Mouse (Mus musculus) MEL (cell line): Measurements from ENCODE around the gene Xbp1. TPM values are rescaled to one million over a fixed set of nuclear protein-coding genes. Genes with fewer than 3 reads are reported as not detected.

ENCODE experiments used
- DNase-seq: peaks from one replicate; pipeline ENCODE4 v3.0.0; 2011; ENCODE audit warnings: low read depth, low spot score
- H3K27ac ChIP-seq: 2 replicates; pipeline ENCODE4 v1.5.1; 2012; ENCODE audit warnings: low read depth, mild to moderate bottlenecking, control low read depth, low read length, moderate library complexity; ENCODE audit not compliant: control insufficient read depth
- H3K27me3 ChIP-seq, 2 experiments: fragments of 150-350 bp in 1 of 2; sonication (generic) in 1 of 2; 2 replicates each; pipeline ENCODE4 v1.6.1; 2012; ENCODE audit warnings: low read length in 2 of 2, mild to moderate bottlenecking in 2 of 2, improper control_type of control experiment in 1 of 2, moderate library complexity in 1 of 2; ENCODE audit not compliant: insufficient read depth in 2 of 2, control insufficient read depth in 1 of 2
- H3K36me3 ChIP-seq, 2 experiments: 2 replicates each; pipeline ENCODE4 v1.6.1; 2012 to 2014; ENCODE audit warnings: low read length in 2 of 2, improper control_type of control experiment in 1 of 2, inconsistent platforms in 1 of 2, mild to moderate bottlenecking in 1 of 2; ENCODE audit not compliant: insufficient read depth in 2 of 2, control insufficient read depth in 1 of 2
- H3K4me1 ChIP-seq, 2 experiments: fragments of 150-350 bp in 1 of 2; sonication (generic) in 1 of 2; 2 replicates each; pipeline ENCODE4 v1.6.1; 2012; ENCODE audit warnings: low read length in 2 of 2, improper control_type of control experiment in 1 of 2, mild to moderate bottlenecking in 1 of 2; ENCODE audit not compliant: insufficient read depth in 2 of 2, control insufficient read depth in 1 of 2
- H3K4me3 ChIP-seq, 2 experiments: fragments of 150-350 bp in 1 of 2; sonication (generic) in 1 of 2; 2 replicates each; pipeline ENCODE4 v1.5.1; 2012; ENCODE audit warnings: low read depth in 2 of 2, low read length in 2 of 2, mild to moderate bottlenecking in 2 of 2, moderate library complexity in 2 of 2, control low read depth in 1 of 2, improper control_type of control experiment in 1 of 2; ENCODE audit not compliant: control insufficient read depth in 1 of 2, insufficient read depth in 1 of 2
- H3K79me2 ChIP-seq: 2 replicates; pipeline ENCODE4 v1.6.1; 2012; ENCODE audit warnings: mild to moderate bottlenecking, low read length, moderate library complexity; ENCODE audit not compliant: control insufficient read depth, poor library complexity, insufficient read depth
- H3K9ac ChIP-seq: 2 replicates; pipeline ENCODE4 v1.6.1; 2012; ENCODE audit warnings: low read depth, mild to moderate bottlenecking, control low read depth, low read length, moderate library complexity; ENCODE audit not compliant: control insufficient read depth, poor library complexity, severe bottlenecking
- H3K9me3 ChIP-seq: fragments of 150-350 bp; sonication (generic); replicated peaks from 2 replicates; pipeline ENCODE4 v1.6.1; 2012; ENCODE audit warnings: mild to moderate bottlenecking, low read length, improper control_type of control experiment, moderate library complexity; ENCODE audit not compliant: insufficient read depth
- CHD1 ChIP-seq: IDR thresholded peaks from 2 replicates; pipeline ENCODE4 v1.6.1; 2012; ENCODE audit warnings: low read depth, mild to moderate bottlenecking, inconsistent platforms, low read length, improper control_type of control experiment
- CHD2 ChIP-seq: IDR thresholded peaks from 2 replicates; pipeline ENCODE4 v1.6.1; 2011; ENCODE audit warnings: low read length, improper control_type of control experiment
- CTCF ChIP-seq, 3 experiments: IDR thresholded peaks in 2 of 3; conservative IDR thresholded peaks in 1 of 3; 2 replicates each; pipeline ENCODE4 v1.5.1; 2011 to 2012; ENCODE audit warnings: low read length in 3 of 3, low read depth in 2 of 3, mild to moderate bottlenecking in 2 of 3, improper control_type of control experiment in 1 of 3, inconsistent platforms in 1 of 3, mixed read lengths in 1 of 3, moderate library complexity in 1 of 3; ENCODE audit not compliant: control insufficient read depth in 1 of 3, insufficient read depth in 1 of 3, poor library complexity in 1 of 3, severe bottlenecking in 1 of 3
- E2F4 ChIP-seq: IDR thresholded peaks from 2 replicates; pipeline ENCODE4 v1.6.1; 2011; ENCODE audit warnings: low read depth, low read length, improper control_type of control experiment, borderline replicate concordance
- ELF1 ChIP-seq: IDR thresholded peaks from 2 replicates; pipeline ENCODE4 v1.6.1; 2014; ENCODE audit warnings: low read depth, mild to moderate bottlenecking, inconsistent platforms, low read length, improper control_type of control experiment, moderate library complexity
- EP300 ChIP-seq, 2 experiments: IDR thresholded peaks; 2 replicates each; pipeline ENCODE4 v1.6.1; 2011; ENCODE audit warnings: improper control_type of control experiment in 2 of 2, low read length in 2 of 2, low read depth in 1 of 2, mild to moderate bottlenecking in 1 of 2
- ETS1 ChIP-seq: IDR thresholded peaks from 2 replicates; pipeline ENCODE4 v1.6.1; 2012; ENCODE audit warnings: low read depth, mild to moderate bottlenecking, inconsistent platforms, low read length, improper control_type of control experiment, moderate library complexity
- GABPA ChIP-seq: IDR thresholded peaks from 2 replicates; pipeline ENCODE4 v1.6.1; 2012; ENCODE audit warnings: low read depth, mild to moderate bottlenecking, inconsistent platforms, low read length, improper control_type of control experiment, moderate library complexity
- GATA1 ChIP-seq: IDR thresholded peaks from 2 replicates; pipeline ENCODE4 v1.6.1; 2011; ENCODE audit warnings: low read depth, low read length, improper control_type of control experiment
- JUND ChIP-seq: IDR thresholded peaks from 2 replicates; pipeline ENCODE4 v1.6.1; 2011; ENCODE audit warnings: low read depth, mild to moderate bottlenecking, improper control_type of control experiment, low read length
- KAT2A ChIP-seq: conservative IDR thresholded peaks from 2 replicates; pipeline ENCODE4 v1.6.1; 2012; ENCODE audit warnings: low read depth, low read length, improper control_type of control experiment, inconsistent platforms
- MAFK ChIP-seq: IDR thresholded peaks from 2 replicates; pipeline ENCODE4 v1.6.1; 2011; ENCODE audit warnings: low read depth, mild to moderate bottlenecking, low read length, improper control_type of control experiment, borderline replicate concordance
- MAZ ChIP-seq: IDR thresholded peaks from 2 replicates; pipeline ENCODE4 v1.6.1; 2012; ENCODE audit warnings: low read depth, mild to moderate bottlenecking, inconsistent platforms, low read length, improper control_type of control experiment
- MXI1 ChIP-seq: IDR thresholded peaks from 2 replicates; pipeline ENCODE4 v1.6.1; 2011; ENCODE audit warnings: mild to moderate bottlenecking, low read depth, low read length, improper control_type of control experiment
- MYC ChIP-seq: IDR thresholded peaks from 2 replicates; pipeline ENCODE4 v1.6.1; 2011; ENCODE audit warnings: low read depth, mild to moderate bottlenecking, low read length, improper control_type of control experiment, moderate library complexity
- NRF1 ChIP-seq: IDR thresholded peaks from 2 replicates; pipeline ENCODE4 v1.6.1; 2014; ENCODE audit warnings: low read depth, mild to moderate bottlenecking, inconsistent platforms, low read length, improper control_type of control experiment, moderate library complexity; ENCODE audit not compliant: poor library complexity, insufficient read depth, severe bottlenecking
- POLR2A ChIP-seq, 2 experiments: IDR thresholded peaks; 2 replicates each; pipeline ENCODE4 v1.6.1; 2011 to 2012; ENCODE audit warnings: low read length in 2 of 2, mild to moderate bottlenecking in 2 of 2, control low read depth in 1 of 2, improper control_type of control experiment in 1 of 2, low read depth in 1 of 2, moderate library complexity in 1 of 2; ENCODE audit not compliant: control insufficient read depth in 1 of 2, insufficient read depth in 1 of 2, poor library complexity in 1 of 2
- POLR2AphosphoS2 ChIP-seq: IDR thresholded peaks from 2 replicates; pipeline ENCODE4 v1.6.1; 2011; ENCODE audit warnings: low read length, improper control_type of control experiment
- POLR2AphosphoS5 ChIP-seq: IDR thresholded peaks from 2 replicates; pipeline ENCODE4 v1.6.1; 2012; ENCODE audit warnings: low read depth, borderline replicate concordance, mild to moderate bottlenecking, inconsistent platforms, low read length, moderate library complexity, mixed read lengths
- RAD21 ChIP-seq: IDR thresholded peaks from 2 replicates; pipeline ENCODE4 v1.6.1; 2011; ENCODE audit warnings: mild to moderate bottlenecking, low read depth, low read length, improper control_type of control experiment
- RCOR1 ChIP-seq: IDR thresholded peaks from 2 replicates; pipeline ENCODE4 v1.6.1; 2012; ENCODE audit warnings: low read depth, mild to moderate bottlenecking, inconsistent platforms, low read length, improper control_type of control experiment
- SMC3 ChIP-seq: IDR thresholded peaks from 2 replicates; pipeline ENCODE4 v1.6.1; 2011; ENCODE audit warnings: low read depth, low read length, improper control_type of control experiment
- TAL1 ChIP-seq: IDR thresholded peaks from 2 replicates; pipeline ENCODE4 v1.6.1; 2012; ENCODE audit warnings: mild to moderate bottlenecking, inconsistent platforms, low read length, moderate library complexity, mixed read lengths
- TBP ChIP-seq: IDR thresholded peaks from 2 replicates; pipeline ENCODE4 v1.8.0; 2011; ENCODE audit warnings: low read depth, low read length, improper control_type of control experiment
- UBTF ChIP-seq: IDR thresholded peaks from 2 replicates; pipeline ENCODE4 v1.6.1; 2012; ENCODE audit warnings: low read depth, mild to moderate bottlenecking, inconsistent platforms, low read length, improper control_type of control experiment, moderate library complexity, borderline replicate concordance; ENCODE audit not compliant: insufficient read depth
- USF1 ChIP-seq: IDR thresholded peaks from 2 replicates; pipeline ENCODE4 v1.6.1; 2014; ENCODE audit warnings: low read depth, mild to moderate bottlenecking, inconsistent platforms, low read length, improper control_type of control experiment, moderate library complexity
- USF2 ChIP-seq, 2 experiments: IDR thresholded peaks; 2 replicates each; pipeline ENCODE4 v1.6.1; 2011 to 2012; ENCODE audit warnings: improper control_type of control experiment in 2 of 2, low read length in 2 of 2, borderline replicate concordance in 1 of 2, inconsistent platforms in 1 of 2, low read depth in 1 of 2, mild to moderate bottlenecking in 1 of 2; ENCODE audit not compliant: insufficient read depth in 1 of 2
- polyA plus RNA-seq, 2 experiments: library from polyadenylated mRNA; stranded (reverse) in 1 of 2; unstranded in 1 of 2; fragments of >175 nt in 1 of 2; fragments of >200 nt in 1 of 2; gene quantifications; 2 replicates each; pipeline versions ENCODE4 v1.2.1 to v1.2.4; 2012; ENCODE audit warnings: low replicate concordance in 2 of 2, low read depth in 1 of 2; ENCODE audit not compliant: insufficient read length in 2 of 2, insufficient read depth in 1 of 2, missing spikeins in 1 of 2
- total RNA-seq: library from RNA; depleted of rRNA; stranded (reverse); fragments of 300-350 nt; gene quantifications from 2 replicates; pipeline ENCODE4 v1.2.3, GENCODE M21; 2012

The Xbp1 gene
- total and polyA plus RNA-seq, 3 experiments = 81.8 to 101 TPM; not detected in 1

- TF ChIP-seq CHD2 (peak; percentile 50; the same call in 1 of the 2 replicates), MAFK (peak; percentile 52; the same call in 1 of the 2 replicates), UBTF (no peak), POLR2AphosphoS2 (no peak), CTCF (IDR thresholded peaks at IDR 0.05 in 2 of 3, conservative IDR thresholded peaks at IDR 0.05 in 1 of 3; ENCODE audit: control insufficient read depth in 1 of 3, insufficient read depth in 1 of 3, low read depth in 2 of 3, low read length in 3 of 3, poor library complexity in 1 of 3, severe bottlenecking in 1 of 3) (0 out of 6 replicates have a peak, but pooled peaks of 1 of the 3 experiments have one; percentile 0), SMC3 (no peak), ETS1 (peak; percentile 94), EP300 (IDR thresholded peaks at IDR 0.05; ENCODE audit: low read depth in 1 of 2, low read length in 2 of 2) (peak; percentile 97 to 99), GATA1 (peak; percentile 96), GABPA (no peak), CHD1 (0 out of 2 replicates have a peak, but pooled peaks have one; percentile 23)
Observed at GRCm38 (mm10) chr11:5568082-5568481, 47.6 kb downstream of the Xbp1 start (continued).

GRCm38 (mm10) chr11:5569474-5569873 is 49.0 kb downstream of the Xbp1 start, which contains the start of gene Ankrd36:
Gene Ankrd36 (plus strand): TSS chr11:5569684.
- Histone ChIP-seq H3K4me1 (peaks cover 46 to 60% of the 10 kb centered on the region in 2 experiments), H3K27me3 (no peaks in the 10 kb centered on the region), H3K9ac (peak within 1 kb of the TSS; percentile 41), H3K79me2 (no peaks in the 10 kb centered on the region), H3K27ac (peak within 1 kb of the TSS; percentile 81), H3K36me3 (peaks cover 0 to 52% of the 10 kb centered on the region in 2 experiments; a peak in 2 of 4 replicates), H3K4me3 (no peak within 1 kb of the TSS), H3K9me3 (no peaks in the 10 kb centered on the region)
- DNase-seq = no peak
- TF ChIP-seq GABPA (no peak), MYC (no peak), SMC3 (no peak), TBP (no peak), USF2 (IDR thresholded peaks at IDR 0.05; ENCODE audit: borderline replicate concordance in 1 of 2, insufficient read depth in 1 of 2, low read depth in 1 of 2, low read length in 2 of 2) (no peak), CHD1 (no peak), ETS1 (no peak), E2F4 (no peak)

- Histone ChIP-seq H3K36me3 (peaks cover 0 to 59% of the 10 kb centered on the region in 2 experiments; a peak in 2 of 4 replicates), H3K9me3 (no peaks in the 10 kb centered on the region), H3K4me3 (no peak overlapping the region), H3K4me1 (peaks cover 54 to 56% of the 10 kb centered on the region in 2 experiments), H3K9ac (peak overlapping the region; percentile 36), H3K27me3 (no peaks in the 10 kb centered on the region), H3K79me2 (no peaks in the 10 kb centered on the region), H3K27ac (peak overlapping the region; percentile 77)
- DNase-seq = peak; percentile 71
- no peak for TF ChIP-seq POLR2AphosphoS5
- peak; percentile 64; the same call in 1 of the 2 replicates for TF ChIP-seq RCOR1
- no peak for TF ChIP-seq NRF1
- peak; percentile 80 for TF ChIP-seq ETS1
- peak; percentile 90 for TF ChIP-seq TAL1
- TF ChIP-seq RAD21 = no peak
- TF ChIP-seq POLR2A (IDR thresholded peaks at IDR 0.05; ENCODE audit: control insufficient read depth in 1 of 2, insufficient read depth in 1 of 2, low read depth in 1 of 2, low read length in 2 of 2, poor library complexity in 1 of 2) = no peak
- no peak for TF ChIP-seq MXI1
- TF ChIP-seq UBTF = no peak
- TF ChIP-seq USF1 = no peak
- 0 out of 2 replicates have a peak, but pooled peaks have one; percentile 38 for TF ChIP-seq TBP
- TF ChIP-seq KAT2A = peak; percentile 36; the same call in 1 of the 2 replicates
- no peak for TF ChIP-seq CHD1
- TF ChIP-seq ELF1 = no peak
- TF ChIP-seq JUND = peak; percentile 76; the same call in 1 of the 2 replicates
- TF ChIP-seq MAZ = no peak; the same call in 1 of the 2 replicates
- TF ChIP-seq SMC3 = no peak
- peak; percentile 94 for TF ChIP-seq GATA1
Observed at GRCm38 (mm10) chr11:5571856-5572255, 51.4 kb downstream of the Xbp1 start.
